Mouse (Mus musculus) erythroblast, embryonic 14.5 days (primary cell): Measurements from ENCODE around the gene Slc22a20.

ENCODE experiments used
- GATA1 ChIP-seq: IDR thresholded peaks from 2 replicates; pipeline ENCODE4 v1.6.1; 2012; ENCODE audit warnings: low read length, inconsistent platforms, mixed read lengths
- TAL1 ChIP-seq: IDR thresholded peaks from 3 replicates; pipeline ENCODE4 v1.6.1; 2012; ENCODE audit warnings: low read length, inconsistent platforms, mixed read lengths

DNA sequence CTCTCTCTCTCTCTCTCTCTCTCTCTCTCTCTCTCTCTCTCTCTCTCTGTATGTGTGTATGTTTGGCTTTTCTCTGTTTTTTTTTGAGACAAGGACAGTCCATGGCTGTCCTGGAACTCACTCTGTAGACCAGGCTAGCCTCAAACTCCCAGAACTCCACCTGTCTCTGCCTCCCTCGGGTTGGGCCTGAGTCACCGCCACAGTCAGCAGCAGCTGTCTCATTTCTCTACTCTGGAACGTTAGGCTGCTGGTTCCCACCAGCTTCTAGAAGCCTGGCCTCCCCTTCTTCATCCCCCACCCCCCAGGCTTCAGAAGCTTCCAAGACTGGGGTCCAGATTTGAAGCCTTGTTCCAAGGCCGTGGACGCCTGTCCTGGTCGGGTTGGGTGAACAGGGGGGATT lies 3.6 kb upstream of the Slc22a20 start:
- TF ChIP-seq TAL1 (no peak), GATA1 (no peak)
